30 mouse cellular contexts compared by ENCODE assay signal in the genomic region with DNA sequence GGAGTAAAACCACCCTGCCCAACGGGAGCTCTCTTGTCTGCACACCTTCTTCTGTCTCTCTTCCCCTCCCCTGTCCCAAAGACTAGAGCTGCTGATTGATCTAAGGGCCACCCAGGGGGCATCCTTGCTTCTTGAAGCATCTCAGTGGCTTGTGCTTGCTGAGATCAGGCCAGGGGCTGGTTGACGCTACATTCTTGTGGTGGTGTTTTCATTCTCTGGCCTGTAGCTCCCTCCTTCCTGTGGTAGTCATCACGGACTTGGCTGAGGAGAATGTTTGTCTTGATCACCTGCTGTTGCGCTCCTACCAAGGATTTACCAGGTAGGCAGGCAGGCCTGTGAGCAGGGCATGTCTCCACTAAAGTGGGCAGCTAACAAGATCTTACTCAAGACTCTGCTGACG. TPM values are rescaled to one million over a fixed set of nuclear protein-coding genes. Genes with fewer than 3 reads are reported as not detected.
"Had no signal": no experiment of that assay in that cellular context is flagged by ENCODE, and none has a peak within 500 bp of the region (broad histone marks: within the 10 kb centered on the region; RNA-seq: fewer than 3 reads in every experiment).

No protein-coding gene starts in this region.

- H3K4me1 ChIP-seq: heart, embryonic 13.5 days; hindbrain, embryonic 13.5 days; hindbrain, embryonic 15.5 days; limb, embryonic 15.5 days; liver, embryonic 12.5 days had no signal

- H3K4me3 ChIP-seq: heart, embryonic 13.5 days; hindbrain, embryonic 13.5 days; hindbrain, embryonic 15.5 days; kidney, embryonic 15.5 days; limb, embryonic 13.5 days; limb, embryonic 15.5 days; liver, embryonic 12.5 days had no signal

- ATAC-seq: hindbrain, postnatal 0 days; intestine, embryonic 16.5 days; liver, embryonic 12.5 days had no signal

- H3K27me3 ChIP-seq: heart, embryonic 13.5 days; hindbrain, embryonic 13.5 days; hindbrain, embryonic 15.5 days; kidney, embryonic 15.5 days; limb, embryonic 13.5 days; limb, embryonic 15.5 days; liver, embryonic 12.5 days had no signal

- H3K9me3 ChIP-seq: heart, embryonic 13.5 days; hindbrain, embryonic 13.5 days; hindbrain, embryonic 15.5 days; kidney, embryonic 15.5 days; limb, embryonic 13.5 days; limb, embryonic 15.5 days; liver, embryonic 12.5 days had no signal

- DNase-seq: gastrocnemius, postnatal 14 days; gastrocnemius, postnatal 36 days; kidney, adult 11 months; kidney, adult 2 months; kidney, adult 9 months; kidney, postnatal 14 days; kidney, postnatal 36 days; layer of hippocampus, adult 9-11 months; layer of hippocampus, postnatal 36 days; left cerebral cortex, postnatal 4 days had no signal

- H3K27ac ChIP-seq: heart, embryonic 13.5 days; hindbrain, embryonic 13.5 days; hindbrain, embryonic 15.5 days; hindbrain, postnatal 0 days; kidney, embryonic 15.5 days; kidney, postnatal 0 days; limb, embryonic 13.5 days; limb, embryonic 15.5 days; liver, embryonic 12.5 days; liver, embryonic 14.5 days had no signal

- H3K4me2 ChIP-seq: heart, embryonic 11.5 days; heart, embryonic 13.5 days; hindbrain, embryonic 13.5 days; hindbrain, embryonic 15.5 days; kidney, embryonic 15.5 days; limb, embryonic 13.5 days; limb, embryonic 15.5 days; liver, embryonic 12.5 days had no signal

- H3K9ac ChIP-seq: heart, embryonic 13.5 days; hindbrain, embryonic 13.5 days; hindbrain, embryonic 15.5 days; kidney, embryonic 15.5 days; limb, embryonic 13.5 days; limb, embryonic 15.5 days; liver, embryonic 12.5 days; liver, embryonic 14.5 days had no signal

RNA-seq across cellular contexts. Expression of a gene that starts 54.5 kb away (rescaled TPM):
- total RNA-seq: gastrocnemius, adult 18-20 months; gastrocnemius, adult 8-10 months; gastrocnemius, postnatal 14 days; gastrocnemius, postnatal 36 days; heart, adult 18-20 months; hematopoietic stem cell, adult 5-6 weeks; layer of hippocampus, postnatal 36 days; left cerebral cortex, adult 18-20 months; liver, adult 2 months had no signal
- polyA plus RNA-seq: gonadal fat pad, adult 2 months; heart, embryonic 13.5 days; intestine, embryonic 16.5 days; large intestine, adult 2 months; liver, adult 2 months; liver, embryonic 12.5 days; liver, embryonic 14.5 days had no signal
